Mouse (Mus musculus) C2C12 (cell line): ENCODE measurements around the gene Pkdrej.

Experiments used
- CTCF ChIP-seq: IDR thresholded peaks from one replicate; pipeline ENCODE4 v1.5.1; 2011; ENCODE audit not compliant: control insufficient read depth, insufficient read depth, insufficient read length
- MAX ChIP-seq: IDR thresholded peaks from one replicate; pipeline ENCODE4 v1.6.1; 2011; ENCODE audit warnings: mild to moderate bottlenecking, control low read depth
- MYOD1 ChIP-seq: IDR thresholded peaks from one replicate; pipeline ENCODE4 v1.6.1; 2011; ENCODE audit warnings: low read depth; ENCODE audit not compliant: control insufficient read depth, insufficient read length

GRCm38 (mm10) chr15:85791449-85791848 is 30.1 kb downstream of the Pkdrej start:
- TF ChIP-seq CTCF (no peak), MAX (no peak), MYOD1 (no peak)
